Mouse (Mus musculus): ENCODE data around the gene Herpud2. TPM values are rescaled to one million over a fixed set of nuclear protein-coding genes. Genes with fewer than 3 reads are reported as not detected.
A peak's percentile ranks its signal among the peaks of the same experiment; 100 is the strongest.

Herpud2 gene
- polyA plus RNA-seq, 1 experiment from 2014 or later, result 30.4 TPM

- H3K4me1 ChIP-seq, result peaks cover 29% of the 10 kb centered on the region
- peak overlapping the region; percentile 49 for H3K4me2 ChIP-seq
- 25% methylated on average over 5 of the region's 5 CpGs for WGBS
- no peak for ATAC-seq (ENCODE audit: insufficient number of reproducible peaks, insufficient read depth, low FRiP score, low TSS enrichment, low read depth)
- no peaks in the 10 kb centered on the region for H3K9me3 ChIP-seq
- H3K36me3 ChIP-seq, result no peaks in the 10 kb centered on the region
- no peaks in the 10 kb centered on the region for H3K27me3 ChIP-seq
- 0 out of 2 replicates have a peak overlapping the region, but pooled peaks have one; percentile 13 for H3K4me3 ChIP-seq
- peak overlapping the region; percentile 79 for H3K27ac ChIP-seq
- H3K9ac ChIP-seq, result no peak overlapping the region
Observed at GRCm38 (mm10) chr9:25175039-25175442, 23.4 kb upstream of the Herpud2 start.

- Histone ChIP-seq H3K4me1 (peaks cover 29% of the 10 kb centered on the region), H3K4me2 (peak overlapping the region; percentile 49), H3K36me3 (no peaks in the 10 kb centered on the region), H3K9ac (no peak overlapping the region), H3K27ac (peak overlapping the region; percentile 79), H3K27me3 (no peaks in the 10 kb centered on the region), H3K9me3 (no peaks in the 10 kb centered on the region), H3K4me3 (0 out of 2 replicates have a peak overlapping the region, but pooled peaks have one; percentile 13)
- 29% methylated on average over 5 of the region's 5 CpGs for whole genome bisulfite sequencing
- no peak for ATAC-seq (ENCODE audit: insufficient number of reproducible peaks, insufficient read depth, low FRiP score, low TSS enrichment, low read depth)
Observed at GRCm38 (mm10) chr9:25174614-25175013, 23.0 kb upstream of the Herpud2 start.

- H3K27ac ChIP-seq, result no peak overlapping the region
- no peak overlapping the region for H3K4me3 ChIP-seq
- ATAC-seq (ENCODE audit: insufficient number of reproducible peaks, insufficient read depth, low FRiP score, low TSS enrichment, low read depth), result no peak
- H3K9ac ChIP-seq, result no peak overlapping the region
- H3K4me2 ChIP-seq, result no peak overlapping the region
- 53% methylated on average over 4 of the region's 4 CpGs for WGBS
- H3K36me3 ChIP-seq, result no peaks in the 10 kb centered on the region
- no peaks in the 10 kb centered on the region for H3K27me3 ChIP-seq
- H3K9me3 ChIP-seq, result no peaks in the 10 kb centered on the region
- peaks cover 29% of the 10 kb centered on the region for H3K4me1 ChIP-seq
Observed at GRCm38 (mm10) chr9:25173171-25173570, 21.6 kb upstream of the Herpud2 start.

GRCm38 (mm10) chr9:25169626-25170025 is 18.0 kb upstream of the Herpud2 start:
- Histone ChIP-seq H3K4me1 (peaks cover 15% of the 10 kb centered on the region), H3K4me2 (no peak overlapping the region), H3K36me3 (no peaks in the 10 kb centered on the region), H3K27me3 (no peaks in the 10 kb centered on the region), H3K27ac (no peak overlapping the region), H3K9me3 (no peaks in the 10 kb centered on the region), H3K9ac (no peak overlapping the region), H3K4me3 (no peak overlapping the region)
- ATAC-seq (ENCODE audit: insufficient number of reproducible peaks, insufficient read depth, low FRiP score, low TSS enrichment, low read depth), result no peak

- no peaks in the 10 kb centered on the region for H3K4me1 ChIP-seq
- H3K4me2 ChIP-seq, result no peak overlapping the region
- no peaks in the 10 kb centered on the region for H3K27me3 ChIP-seq
- H3K9ac ChIP-seq, result no peak overlapping the region
- no peak overlapping the region for H3K4me3 ChIP-seq
- no peaks in the 10 kb centered on the region for H3K9me3 ChIP-seq
- H3K36me3 ChIP-seq, result no peaks in the 10 kb centered on the region
- 33% methylated on average over 6 of the region's 6 CpGs for WGBS
- H3K27ac ChIP-seq, result no peak overlapping the region
- ATAC-seq (ENCODE audit: insufficient number of reproducible peaks, insufficient read depth, low FRiP score, low TSS enrichment, low read depth), result no peak
Observed at GRCm38 (mm10) chr9:25167458-25168084, 16.0 kb upstream of the Herpud2 start.

GRCm38 (mm10) chr9:25158218-25158617 is 6.6 kb upstream of the Herpud2 start:
- Histone ChIP-seq H3K27ac (no peak overlapping the region), H3K4me2 (no peak overlapping the region), H3K27me3 (no peaks in the 10 kb centered on the region), H3K4me3 (no peak overlapping the region), H3K9me3 (no peaks in the 10 kb centered on the region), H3K4me1 (no peaks in the 10 kb centered on the region), H3K9ac (no peak overlapping the region), H3K36me3 (no peaks in the 10 kb centered on the region)
- no peak for ATAC-seq (ENCODE audit: insufficient number of reproducible peaks, insufficient read depth, low FRiP score, low TSS enrichment, low read depth)
- WGBS, result 70% methylated on average over 4 of the region's 4 CpGs

GRCm38 (mm10) chr9:25156377-25156776 is 4.8 kb upstream of the Herpud2 start:
- H3K27ac ChIP-seq, result no peak overlapping the region
- H3K9me3 ChIP-seq, result no peaks in the 10 kb centered on the region
- H3K36me3 ChIP-seq, result no peaks in the 10 kb centered on the region
- peaks cover 5% of the 10 kb centered on the region; the same call in 1 of the 2 replicates for H3K4me1 ChIP-seq
- H3K27me3 ChIP-seq, result no peaks in the 10 kb centered on the region
- H3K4me3 ChIP-seq, result no peak overlapping the region
- no peak overlapping the region for H3K4me2 ChIP-seq
- no peak for ATAC-seq (ENCODE audit: insufficient number of reproducible peaks, insufficient read depth, low FRiP score, low TSS enrichment, low read depth)
- no peak overlapping the region for H3K9ac ChIP-seq
- WGBS, result 13% methylated on average over 1 of the region's 1 CpGs

GRCm38 (mm10) chr9:25153066-25153465 is 1.4 kb upstream of the Herpud2 start:
- H3K4me2 ChIP-seq, result no peak overlapping the region
- no peak overlapping the region for H3K9ac ChIP-seq
- H3K4me1 ChIP-seq, result peaks cover 17% of the 10 kb centered on the region
- no peak overlapping the region for H3K27ac ChIP-seq
- H3K9me3 ChIP-seq, result no peaks in the 10 kb centered on the region
- no peaks in the 10 kb centered on the region for H3K27me3 ChIP-seq
- H3K36me3 ChIP-seq, result no peaks in the 10 kb centered on the region
- no peak overlapping the region for H3K4me3 ChIP-seq
- ATAC-seq (ENCODE audit: insufficient number of reproducible peaks, insufficient read depth, low FRiP score, low TSS enrichment, low read depth), result no peak

GRCm38 (mm10) chr9:25152457-25152856 is 837 bp upstream of the Herpud2 start:
- WGBS, result 4% methylated on average over 1 of the region's 1 CpGs
- Histone ChIP-seq H3K9ac (peak overlapping the region; percentile 93), H3K36me3 (0 out of 2 replicates have a peak, but pooled peaks cover under 1% of the 10 kb centered on the region), H3K27me3 (no peaks in the 10 kb centered on the region), H3K27ac (peak overlapping the region; percentile 99), H3K9me3 (no peaks in the 10 kb centered on the region), H3K4me3 (peak overlapping the region; percentile 87), H3K4me2 (peak overlapping the region; percentile 77), H3K4me1 (peaks cover 17% of the 10 kb centered on the region)
- ATAC-seq (ENCODE audit: insufficient number of reproducible peaks, insufficient read depth, low FRiP score, low TSS enrichment, low read depth), result no peak

- ATAC-seq (ENCODE audit: insufficient number of reproducible peaks, insufficient read depth, low FRiP score, low TSS enrichment, low read depth), result peak; percentile 80
- Histone ChIP-seq H3K9me3 (no peaks in the 10 kb centered on the region), H3K4me3 (peak overlapping the region; percentile 87), H3K4me1 (peaks cover 17% of the 10 kb centered on the region), H3K36me3 (0 out of 2 replicates have a peak, but pooled peaks cover 3% of the 10 kb centered on the region), H3K4me2 (peak overlapping the region; percentile 77), H3K27me3 (no peaks in the 10 kb centered on the region), H3K27ac (peak overlapping the region; percentile 99), H3K9ac (peak overlapping the region; percentile 93)
- WGBS, result under 1% methylated on average over 72 of the region's 73 CpGs
Observed at GRCm38 (mm10) chr9:25150791-25151610, 619 bp downstream of the Herpud2 start.

GRCm38 (mm10) chr9:25148767-25149166 is 2.9 kb downstream of the Herpud2 start:
- peak overlapping the region; percentile 45 for H3K4me2 ChIP-seq
- no peak overlapping the region for H3K9ac ChIP-seq
- H3K4me3 ChIP-seq, result peak overlapping the region; percentile 17; the same call in 1 of the 2 replicates
- no peak for ATAC-seq (ENCODE audit: insufficient number of reproducible peaks, insufficient read depth, low FRiP score, low TSS enrichment, low read depth)
- no peaks in the 10 kb centered on the region for H3K27me3 ChIP-seq
- no peaks in the 10 kb centered on the region for H3K9me3 ChIP-seq
- 0 out of 2 replicates have a peak, but pooled peaks cover 6% of the 10 kb centered on the region for H3K36me3 ChIP-seq
- no peak overlapping the region for H3K27ac ChIP-seq
- peaks cover 17% of the 10 kb centered on the region for H3K4me1 ChIP-seq

- no peak for ATAC-seq (ENCODE audit: insufficient number of reproducible peaks, insufficient read depth, low FRiP score, low TSS enrichment, low read depth)
- WGBS, result 68% methylated on average over 1 of the region's 1 CpGs
- Histone ChIP-seq H3K4me1 (peaks cover 12% of the 10 kb centered on the region), H3K27me3 (no peaks in the 10 kb centered on the region), H3K4me2 (no peak overlapping the region), H3K4me3 (no peak overlapping the region), H3K9me3 (no peaks in the 10 kb centered on the region), H3K27ac (no peak overlapping the region), H3K9ac (no peak overlapping the region), H3K36me3 (0 out of 2 replicates have a peak, but pooled peaks cover 6% of the 10 kb centered on the region)
Observed at GRCm38 (mm10) chr9:25145925-25146324, 5.7 kb downstream of the Herpud2 start.
